Mouse (Mus musculus) spleen, adult 2 months (tissue): ENCODE results near the gene Med24. TPM values are rescaled to one million over a fixed set of nuclear protein-coding genes. Genes with fewer than 3 reads are reported as not detected.

Experiments
- DNase-seq, 2 experiments: peaks; one replicate each; pipeline versions ENCODE4 v3.0.0 to v3.0.0-alpha.2; 2012 to 2021; ENCODE audit warnings: low spot score in 2 of 2, low read depth in 1 of 2
- H3K27ac ChIP-seq: fragments of 200-500 bp; 2 replicates; pipeline ENCODE4 v1.5.1; 2012; ENCODE audit warnings: low read length, inconsistent platforms; ENCODE audit not compliant: insufficient read depth
- H3K27me3 ChIP-seq: fragments of 200-500 bp; 2 replicates; pipeline ENCODE4 v1.6.1; 2012; ENCODE audit warnings: mild to moderate bottlenecking, moderate library complexity, low read length, inconsistent platforms; ENCODE audit not compliant: control insufficient read depth, insufficient read depth
- H3K36me3 ChIP-seq: fragments of 200-500 bp; 2 replicates; pipeline ENCODE4 v1.6.1; 2012; ENCODE audit warnings: mild to moderate bottlenecking, low read length, inconsistent platforms; ENCODE audit not compliant: control insufficient read depth, insufficient read depth
- H3K4me1 ChIP-seq: fragments of 200-500 bp; 2 replicates; pipeline ENCODE4 v1.6.1; 2011; ENCODE audit warnings: inconsistent platforms; ENCODE audit not compliant: control insufficient read depth, insufficient read depth, insufficient read length
- H3K4me3 ChIP-seq: fragments of 200-500 bp; 2 replicates; pipeline ENCODE4 v1.5.1; 2011; ENCODE audit warnings: mild to moderate bottlenecking, inconsistent platforms; ENCODE audit not compliant: insufficient read depth, insufficient read length; ENCODE audit errors: extremely low read depth
- CTCF ChIP-seq: fragments of 200-500 bp; IDR thresholded peaks from 2 replicates; pipeline ENCODE4 v1.5.1; 2011; ENCODE audit warnings: mild to moderate bottlenecking, inconsistent platforms; ENCODE audit not compliant: insufficient read depth, insufficient read length, insufficient replicate concordance; ENCODE audit errors: extremely low read depth
- POLR2A ChIP-seq: fragments of 200-500 bp; IDR thresholded peaks from 2 replicates; pipeline ENCODE4 v1.6.1; 2011; ENCODE audit warnings: low read depth, low read length, inconsistent platforms
- WGBS: fragments of 180-500 bp; shearing (Covaris S2); methylation state at CpG from one replicate; pipeline ENCODE4 v1.1.7; 2018; 5-methylcytosine and 5-hydroxymethylcytosine counted together
- polyA plus RNA-seq: library from polyadenylated mRNA; depleted of rRNA; stranded (reverse); fragments of >200 nt; gene quantifications from 2 replicates; pipeline ENCODE4 v1.2.3, GENCODE M21; 2012

Med24 gene
- polyA plus RNA-seq, 1 experiment = 53.6 TPM

- 85% methylated on average over 18 of the region's 18 CpGs for WGBS
- Histone ChIP-seq H3K4me1 (peaks cover 11% of the 10 kb centered on the region), H3K4me3 (no peak overlapping the region), H3K36me3 (no peaks in the 10 kb centered on the region; the same call in 1 of the 2 replicates), H3K27ac (no peak overlapping the region), H3K27me3 (no peaks in the 10 kb centered on the region)
- no peak for DNase-seq
- no peak for TF ChIP-seq CTCF
- TF ChIP-seq POLR2A = no peak
These were observed 34.9 kb upstream of the Med24 start for GRCm38 (mm10) chr11:98764091-98764490.

GRCm38 (mm10) chr11:98763502-98763861 is 34.2 kb upstream of the Med24 start:
- H3K4me1 ChIP-seq = peaks cover 10% of the 10 kb centered on the region
- no peak overlapping the region for H3K27ac ChIP-seq
- no peaks in the 10 kb centered on the region; the same call in 1 of the 2 replicates for H3K36me3 ChIP-seq
- no peak for DNase-seq
- no peak overlapping the region for H3K4me3 ChIP-seq
- 94% methylated on average over 8 of the region's 8 CpGs for whole genome bisulfite sequencing
- no peaks in the 10 kb centered on the region for H3K27me3 ChIP-seq
- TF ChIP-seq POLR2A (no peak), CTCF (no peak)

GRCm38 (mm10) chr11:98762756-98763501 is 33.7 kb upstream of the Med24 start:
- H3K36me3 ChIP-seq = no peaks in the 10 kb centered on the region; the same call in 1 of the 2 replicates
- no peak for DNase-seq

GRCm38 (mm10) chr11:98761939-98762338 is 32.7 kb upstream of the Med24 start:
- H3K4me1 ChIP-seq = no peaks in the 10 kb centered on the region; the same call in 1 of the 2 replicates
- no peak for TF ChIP-seq POLR2A
- TF ChIP-seq CTCF = no peak
- no peak for DNase-seq
- H3K36me3 ChIP-seq = no peaks in the 10 kb centered on the region; the same call in 1 of the 2 replicates
- H3K27me3 ChIP-seq = no peaks in the 10 kb centered on the region
- H3K27ac ChIP-seq = no peak overlapping the region
- 89% methylated on average over 4 of the region's 4 CpGs for WGBS
- H3K4me3 ChIP-seq = no peak overlapping the region

More at GRCm38 (mm10) chr11:98762756-98763501, 33.7 kb upstream of the Med24 start:
- Histone ChIP-seq H3K27ac (no peak overlapping the region), H3K4me1 (peaks cover 5% of the 10 kb centered on the region; the same call in 1 of the 2 replicates), H3K27me3 (no peaks in the 10 kb centered on the region), H3K4me3 (no peak overlapping the region)
- TF ChIP-seq POLR2A (no peak), CTCF (peak; percentile 17; the same call in 1 of the 2 replicates)
- 85% methylated on average over 17 of the region's 17 CpGs for WGBS

- Histone ChIP-seq H3K4me1 (peaks cover 4% of the 10 kb centered on the region; the same call in 1 of the 2 replicates), H3K27me3 (no peaks in the 10 kb centered on the region), H3K27ac (no peak overlapping the region), H3K4me3 (no peak overlapping the region), H3K36me3 (no peaks in the 10 kb centered on the region)
- DNase-seq = no peak
- 85% methylated on average over 12 of the region's 12 CpGs for WGBS
- TF ChIP-seq POLR2A = no peak
- no peak for TF ChIP-seq CTCF
These were observed 27.5 kb upstream of the Med24 start for GRCm38 (mm10) chr11:98756711-98757110.

GRCm38 (mm10) chr11:98755726-98756380 is 26.6 kb upstream of the Med24 start:
- Histone ChIP-seq H3K4me1 (peaks cover 9% of the 10 kb centered on the region), H3K27me3 (no peaks in the 10 kb centered on the region), H3K36me3 (no peaks in the 10 kb centered on the region), H3K27ac (no peak overlapping the region), H3K4me3 (no peak overlapping the region)
- DNase-seq = no peak
- 96% methylated on average over 6 of the region's 6 CpGs for WGBS
- TF ChIP-seq POLR2A = no peak
- TF ChIP-seq CTCF = no peak

GRCm38 (mm10) chr11:98754621-98755181 is 25.5 kb upstream of the Med24 start:
- TF ChIP-seq CTCF (peak; percentile 92), POLR2A (no peak)
- Histone ChIP-seq H3K27me3 (no peaks in the 10 kb centered on the region), H3K4me3 (no peak overlapping the region), H3K27ac (no peak overlapping the region), H3K36me3 (no peaks in the 10 kb centered on the region), H3K4me1 (peaks cover 17% of the 10 kb centered on the region)
- 25% methylated on average over 7 of the region's 7 CpGs for WGBS
- peak; percentile 43 to 64 for DNase-seq
